Mouse (Mus musculus) stomach, embryonic 14.5 days (tissue): ENCODE results near the gene Hcn2. TPM values are rescaled to one million over a fixed set of nuclear protein-coding genes. Genes with fewer than 3 reads are reported as not detected.

Experiments used
- ATAC-seq: fragments of 200-750 bp; cut with Nextera tagmentation; 2 replicates; pipeline ENCODE4 v1.8.0; 2017; ENCODE audit warnings: low read depth, moderate TSS enrichment; ENCODE audit not compliant: insufficient number of reproducible peaks, insufficient read depth, low FRiP score
- H3K27ac ChIP-seq: fragments of 300-500 bp; sonication (generic); 2 replicates; pipeline ENCODE4 v1.5.1; 2014; ENCODE audit warnings: mild to moderate bottlenecking, low read length, moderate library complexity, mixed read lengths
- H3K27me3 ChIP-seq: fragments of 300-500 bp; sonication (generic); 2 replicates; pipeline ENCODE4 v1.6.1; 2014; ENCODE audit warnings: low read length, control low read depth, mixed read lengths; ENCODE audit not compliant: control insufficient read depth, insufficient read depth
- H3K36me3 ChIP-seq: fragments of 300-500 bp; sonication (generic); 2 replicates; pipeline ENCODE4 v1.6.1; 2014; ENCODE audit warnings: mild to moderate bottlenecking, control low read depth, low read length, moderate library complexity, mixed read lengths; ENCODE audit not compliant: control insufficient read depth, insufficient read depth
- H3K4me1 ChIP-seq: fragments of 300-500 bp; sonication (generic); 2 replicates; pipeline ENCODE4 v1.6.1; 2014; ENCODE audit warnings: low read length, control low read depth, mixed read lengths; ENCODE audit not compliant: control insufficient read depth, insufficient read depth
- H3K4me2 ChIP-seq: fragments of 300-500 bp; sonication (generic); replicated peaks from 2 replicates; pipeline ENCODE4 v1.6.1; 2014; ENCODE audit warnings: low read depth, low read length, control low read depth
- H3K4me3 ChIP-seq: fragments of 300-500 bp; sonication (generic); 2 replicates; pipeline ENCODE4 v1.5.1; 2014; ENCODE audit warnings: low read depth, low read length, control low read depth
- H3K9ac ChIP-seq: fragments of 300-500 bp; sonication (generic); replicated peaks from 2 replicates; pipeline ENCODE4 v1.6.1; 2014; ENCODE audit warnings: low read depth, mild to moderate bottlenecking, control low read depth, low read length, moderate library complexity, mixed read lengths
- H3K9me3 ChIP-seq: fragments of 300-500 bp; sonication (generic); 2 replicates; pipeline ENCODE4 v1.6.1; 2016; ENCODE audit warnings: low read depth, low read length, control low read depth; ENCODE audit not compliant: control insufficient read depth
- WGBS: fragments of 180-500 bp; shearing (Covaris S2); extraction: QIAGEN DNeasy Blood & Tissue Kit; methylation state at CpG from one replicate; pipeline ENCODE4 v1.1.7; 2014; 5-methylcytosine and 5-hydroxymethylcytosine counted together
- polyA plus RNA-seq: library from polyadenylated mRNA; unstranded; fragments of >200 nt; fragmentation: Nextera tagmentation; extraction: Ambion mirVana; gene quantifications from 2 replicates; pipeline ENCODE4 v1.2.1, GENCODE M21; 2014

The Hcn2 gene
- polyA plus RNA-seq, 1 experiment from 2014 or later: 0.10 TPM

DNA sequence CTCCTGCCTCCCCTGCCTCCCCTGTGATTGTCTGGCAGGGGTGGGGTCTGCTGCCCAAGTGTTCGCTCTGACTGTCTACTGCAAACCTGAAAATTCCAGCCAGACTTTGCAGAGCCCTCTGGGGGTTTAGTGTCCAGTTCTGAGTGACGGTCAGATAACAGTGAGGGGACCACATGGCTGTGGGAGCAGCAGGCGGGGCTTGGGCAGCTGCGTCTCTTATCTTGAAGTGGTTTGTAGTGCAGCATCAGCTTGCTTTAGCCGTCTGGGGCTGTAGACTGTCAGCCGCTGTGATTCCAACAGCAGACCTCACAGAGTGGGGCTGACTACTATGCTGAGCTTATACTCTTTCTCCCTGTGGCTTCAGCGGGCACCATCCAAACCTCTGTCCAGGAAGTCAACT is 7.1 kb upstream of the Hcn2 start:
- H3K9ac ChIP-seq: no peak overlapping the region
- no peak overlapping the region for H3K27ac ChIP-seq
- no peak overlapping the region for H3K4me2 ChIP-seq
- peaks cover 38% of the 10 kb centered on the region for H3K36me3 ChIP-seq
- no peaks in the 10 kb centered on the region for H3K9me3 ChIP-seq
- no peak overlapping the region for H3K4me3 ChIP-seq
- WGBS: 58% methylated on average over 7 of the region's 7 CpGs
- H3K4me1 ChIP-seq: peaks cover 17% of the 10 kb centered on the region
- ATAC-seq: no peak
- H3K27me3 ChIP-seq: no peaks in the 10 kb centered on the region

DNA sequence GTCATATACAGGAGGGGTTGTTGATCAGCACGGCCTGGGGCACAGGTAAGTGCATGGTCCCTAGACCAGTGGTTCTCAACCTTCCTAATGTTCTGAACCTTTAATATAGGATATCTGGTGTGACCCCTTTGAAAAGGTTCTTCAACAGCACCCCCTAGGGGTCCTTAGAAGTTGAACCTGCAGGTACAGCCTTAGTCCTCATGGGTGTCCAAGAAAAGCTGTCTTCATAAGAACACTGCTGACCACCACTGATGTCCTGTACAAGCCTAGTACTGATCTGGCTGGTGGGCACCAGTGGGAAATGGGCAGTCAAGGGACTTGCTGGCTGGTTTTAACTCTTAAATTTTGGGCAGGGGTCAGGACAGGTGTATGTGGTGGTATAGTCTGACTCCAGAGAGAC is 4.4 kb upstream of the Hcn2 start:
- Histone ChIP-seq H3K36me3 (peaks cover 36% of the 10 kb centered on the region), H3K4me2 (no peak overlapping the region), H3K9me3 (no peaks in the 10 kb centered on the region), H3K9ac (no peak overlapping the region), H3K4me1 (peaks cover 2% of the 10 kb centered on the region; the same call in 1 of the 2 replicates), H3K27ac (no peak overlapping the region), H3K4me3 (no peak overlapping the region), H3K27me3 (peaks cover 18% of the 10 kb centered on the region)
- 81% methylated on average over 1 of the region's 1 CpGs for WGBS
- ATAC-seq: peak; percentile 17; the same call in 1 of the 2 replicates

DNA sequence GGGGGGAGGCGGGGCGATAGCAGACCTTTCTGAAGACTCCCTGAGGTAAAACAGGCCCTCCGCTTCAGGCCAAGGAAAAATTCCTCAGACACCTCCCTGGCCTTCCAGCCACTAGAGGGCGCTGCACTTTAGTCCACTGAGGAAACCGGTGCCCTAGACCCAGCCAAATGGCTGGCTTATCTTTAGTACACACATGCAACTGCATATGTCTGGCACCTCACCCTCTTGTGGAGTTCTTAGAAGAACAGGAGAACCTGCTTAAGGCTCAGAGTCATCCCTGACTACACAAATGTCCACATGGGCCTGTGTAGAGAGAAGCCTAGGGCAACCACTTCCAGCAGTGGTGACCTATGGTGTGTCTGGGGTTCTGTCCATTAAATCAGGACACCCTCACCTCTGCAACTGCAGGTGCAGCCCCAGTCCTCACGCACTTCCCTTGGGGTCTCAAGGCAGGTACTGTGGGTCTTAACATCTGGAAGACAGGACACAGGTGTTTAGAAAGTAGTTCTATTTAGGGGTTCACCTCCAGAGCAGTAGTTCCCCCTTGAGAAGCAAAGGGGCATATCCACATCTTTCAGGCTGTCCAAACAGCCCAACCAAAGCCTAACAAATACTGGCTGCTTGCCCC is 3.8 kb upstream of the Hcn2 start:
- Histone ChIP-seq H3K4me2 (no peak overlapping the region), H3K27ac (no peak overlapping the region), H3K9me3 (no peaks in the 10 kb centered on the region), H3K4me3 (no peak overlapping the region), H3K9ac (no peak overlapping the region), H3K27me3 (peaks cover 24% of the 10 kb centered on the region), H3K36me3 (peaks cover 36% of the 10 kb centered on the region), H3K4me1 (peaks cover 6% of the 10 kb centered on the region; the same call in 1 of the 2 replicates)
- WGBS: 14% methylated on average over 5 of the region's 6 CpGs
- peak; percentile 62 for ATAC-seq

DNA sequence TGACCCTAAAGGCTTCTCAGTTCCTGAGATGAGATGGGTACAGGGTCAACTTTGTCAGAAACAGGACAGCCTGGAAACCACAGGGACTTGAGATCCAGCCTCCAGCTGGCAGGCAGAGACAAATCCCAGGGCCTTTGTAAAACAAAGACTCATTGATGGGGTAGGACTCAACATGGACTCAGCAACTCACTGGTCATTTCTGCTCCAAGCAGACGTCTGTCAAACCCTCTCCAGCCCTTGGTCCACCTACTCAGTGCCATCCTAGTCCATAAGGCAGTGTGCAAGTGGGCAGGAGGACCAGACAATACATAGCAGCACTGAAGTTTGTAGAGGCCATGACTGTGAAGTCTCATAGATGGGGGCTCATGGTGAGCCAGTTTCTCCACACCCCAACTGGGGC is 3.3 kb upstream of the Hcn2 start:
- Histone ChIP-seq H3K4me3 (no peak overlapping the region), H3K4me1 (peaks cover 6% of the 10 kb centered on the region; the same call in 1 of the 2 replicates), H3K9me3 (no peaks in the 10 kb centered on the region), H3K4me2 (no peak overlapping the region), H3K9ac (no peak overlapping the region), H3K27ac (no peak overlapping the region), H3K36me3 (peaks cover 36% of the 10 kb centered on the region), H3K27me3 (peaks cover 30% of the 10 kb centered on the region)
- no peak for ATAC-seq
- 37% methylated on average over 1 of the region's 1 CpGs for WGBS

DNA sequence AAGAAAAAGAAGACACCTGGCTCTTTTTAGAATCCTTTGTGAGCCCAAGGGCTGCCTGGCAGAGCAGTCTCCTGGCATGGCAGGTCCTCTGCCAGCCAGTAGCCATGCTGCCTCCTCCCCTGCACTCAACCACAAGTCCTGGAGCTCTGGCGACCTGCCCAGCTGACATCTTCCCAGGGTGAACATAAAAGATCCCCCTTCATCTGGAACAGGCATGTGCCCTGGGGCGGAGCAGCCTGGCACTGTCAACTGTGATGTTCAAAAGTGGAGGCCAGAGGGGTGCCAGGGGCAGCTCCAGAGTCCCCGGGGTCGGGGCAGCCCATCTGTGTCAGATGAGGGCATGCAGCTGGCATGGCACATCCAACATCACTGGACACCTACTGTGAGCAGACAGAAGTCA is 1.4 kb upstream of the Hcn2 start:
- no peak overlapping the region for H3K27ac ChIP-seq
- H3K9ac ChIP-seq: no peak overlapping the region
- peaks cover 20% of the 10 kb centered on the region for H3K36me3 ChIP-seq
- no peak for ATAC-seq
- peaks cover 35% of the 10 kb centered on the region for H3K27me3 ChIP-seq
- H3K4me2 ChIP-seq: no peak overlapping the region
- no peak overlapping the region for H3K4me3 ChIP-seq
- no peaks in the 10 kb centered on the region for H3K9me3 ChIP-seq
- 69% methylated on average over 4 of the region's 4 CpGs for WGBS
- peaks cover 6% of the 10 kb centered on the region; the same call in 1 of the 2 replicates for H3K4me1 ChIP-seq

DNA sequence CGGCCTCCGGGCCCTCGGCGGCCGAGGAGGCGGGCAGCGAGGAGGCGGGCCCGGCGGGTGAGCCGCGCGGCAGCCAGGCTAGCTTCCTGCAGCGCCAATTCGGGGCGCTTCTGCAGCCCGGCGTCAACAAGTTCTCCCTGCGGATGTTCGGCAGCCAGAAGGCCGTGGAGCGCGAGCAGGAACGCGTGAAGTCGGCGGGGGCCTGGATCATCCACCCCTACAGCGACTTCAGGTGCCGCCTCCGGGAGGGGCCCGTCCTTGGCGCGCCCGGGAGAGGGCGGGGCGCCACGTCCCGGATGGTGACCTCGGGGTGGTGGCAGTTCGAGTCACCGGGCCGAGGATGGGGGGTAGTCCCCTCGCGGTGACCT is 538 bp downstream of the Hcn2 start:
- 1% methylated on average over 44 of the region's 44 CpGs for WGBS

DNA sequence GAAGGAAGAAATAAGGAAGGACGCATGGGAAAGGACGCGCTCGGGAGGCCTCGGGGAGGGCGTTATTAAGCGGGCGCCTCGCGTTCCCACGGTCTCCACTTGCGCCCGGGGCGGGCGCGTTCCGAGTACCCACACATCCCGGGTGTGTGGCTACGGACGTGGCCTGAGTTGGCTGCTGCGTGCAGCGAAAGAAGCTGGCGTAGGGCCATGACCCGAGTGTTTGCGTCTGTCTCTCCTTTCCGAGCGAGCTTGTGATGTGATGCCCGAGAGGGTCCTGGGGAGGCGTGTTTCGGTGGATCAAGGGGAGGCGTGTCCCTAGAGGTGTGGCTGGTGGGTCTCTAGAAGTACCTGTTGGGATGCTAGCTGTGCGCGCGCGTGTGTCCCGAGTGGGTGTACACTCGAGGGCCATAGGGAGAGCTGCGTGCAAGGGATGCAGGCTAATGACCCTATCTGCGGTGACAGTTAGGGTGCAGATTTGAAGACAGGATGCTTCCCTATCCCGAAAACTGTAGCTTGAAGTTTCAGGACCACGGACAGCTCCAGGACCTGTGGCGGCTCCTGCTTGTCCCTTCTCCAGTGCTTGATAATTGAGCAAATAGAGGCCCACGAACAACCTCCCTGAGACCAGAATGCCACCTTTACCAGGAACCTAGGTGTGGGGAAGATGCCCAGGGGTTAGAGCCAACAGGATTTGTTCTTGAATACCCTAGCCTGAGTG is 1.4 kb downstream of the Hcn2 start:
- H3K4me3 ChIP-seq: peak overlapping the region; percentile 47; the same call in 1 of the 2 replicates
- no peak overlapping the region for H3K27ac ChIP-seq
- WGBS: 5% methylated on average over 43 of the region's 43 CpGs
- peaks cover 6% of the 10 kb centered on the region; the same call in 1 of the 2 replicates for H3K4me1 ChIP-seq
- no peak for ATAC-seq
- H3K9me3 ChIP-seq: no peaks in the 10 kb centered on the region
- H3K9ac ChIP-seq: no peak overlapping the region
- peak overlapping the region; percentile 95 for H3K4me2 ChIP-seq
- no peaks in the 10 kb centered on the region for H3K36me3 ChIP-seq
- H3K27me3 ChIP-seq: peaks cover 35% of the 10 kb centered on the region

More for the DNA sequence above, 538 bp downstream of the Hcn2 start:
- H3K36me3 ChIP-seq: peaks cover 2% of the 10 kb centered on the region; the same call in 1 of the 2 replicates
- H3K4me1 ChIP-seq: peaks cover 6% of the 10 kb centered on the region; the same call in 1 of the 2 replicates
- H3K27me3 ChIP-seq: peaks cover 35% of the 10 kb centered on the region
- ATAC-seq: no peak
- no peak overlapping the region for H3K27ac ChIP-seq
- 0 out of 2 replicates have a peak overlapping the region, but pooled peaks have one; percentile 14 for H3K9ac ChIP-seq
- peak overlapping the region; percentile 95 for H3K4me2 ChIP-seq
- H3K9me3 ChIP-seq: no peaks in the 10 kb centered on the region
- peak overlapping the region; percentile 47 for H3K4me3 ChIP-seq

DNA sequence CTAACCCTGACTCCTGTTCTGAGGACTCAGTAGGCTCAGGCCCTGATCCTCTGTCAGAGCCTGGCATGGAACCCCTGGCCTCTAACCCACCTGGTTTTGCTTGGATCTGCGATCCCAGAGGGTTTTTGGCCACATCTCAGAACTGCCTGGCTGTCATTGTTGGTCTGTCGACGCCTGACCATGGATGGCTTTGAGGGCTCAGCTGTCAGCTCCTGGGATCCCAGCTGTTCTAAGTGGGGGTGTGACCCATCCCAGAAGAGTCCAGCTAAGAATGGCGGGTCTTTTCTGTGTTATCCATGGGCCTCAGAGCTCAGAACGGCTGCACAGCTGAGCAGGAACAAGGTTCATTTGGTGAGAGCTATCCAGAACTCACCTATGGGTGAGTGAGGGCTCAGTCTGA is 4.7 kb downstream of the Hcn2 start:
- Histone ChIP-seq H3K4me1 (peaks cover 6% of the 10 kb centered on the region; the same call in 1 of the 2 replicates), H3K4me3 (no peak overlapping the region), H3K9me3 (no peaks in the 10 kb centered on the region), H3K4me2 (no peak overlapping the region), H3K27ac (no peak overlapping the region), H3K9ac (no peak overlapping the region), H3K36me3 (no peaks in the 10 kb centered on the region), H3K27me3 (peaks cover 25% of the 10 kb centered on the region)
- 59% methylated on average over 5 of the region's 5 CpGs for WGBS
- no peak for ATAC-seq
